Mouse (Mus musculus) megakaryocyte, embryonic 14.5 days (primary cell): ENCODE results near the gene Olfr1032.

Experiments used
- FLI1 ChIP-seq: IDR thresholded peaks from 2 replicates; pipeline ENCODE4 v1.6.1; 2012; ENCODE audit warnings: low read length, inconsistent platforms, mixed read lengths
- GATA1 ChIP-seq: IDR thresholded peaks from 3 replicates; pipeline ENCODE4 v1.6.1; 2012; ENCODE audit warnings: mixed read lengths, low read length, inconsistent platforms, borderline replicate concordance

- TF ChIP-seq GATA1 (no peak), FLI1 (no peak)
Measured at GRCm38 (mm10) chr2:85973595-85973994, 31.7 kb upstream of the Olfr1032 start, which contains the start of gene Olfr1029.
